Mouse (Mus musculus) kidney, postnatal 0 days (tissue): Measurements from ENCODE around the gene 1810010D01Rik. TPM values are rescaled to one million over a fixed set of nuclear protein-coding genes. Genes with fewer than 3 reads are reported as not detected.

Experiments used
- ATAC-seq: fragments of 200-750 bp; cut with Nextera tagmentation; replicated peaks from 2 replicates; pipeline ENCODE4 v1.8.0; 2017; ENCODE audit warnings: low read depth, moderate number of reproducible peaks, moderate TSS enrichment, moderate library complexity; ENCODE audit not compliant: low FRiP score
- DNase-seq: peaks from one replicate; pipeline ENCODE4 v3.0.0-alpha.2; 2016; ENCODE audit warnings: low spot score
- H3K27ac ChIP-seq: fragments of 300-500 bp; sonication (generic); 2 replicates; pipeline ENCODE4 v1.5.1; 2014; ENCODE audit warnings: mild to moderate bottlenecking
- H3K27me3 ChIP-seq: fragments of 300-500 bp; sonication (generic); 2 replicates; pipeline ENCODE4 v1.6.1; 2014; ENCODE audit warnings: low read length, mixed read lengths; ENCODE audit not compliant: insufficient read depth
- H3K36me3 ChIP-seq: fragments of 300-500 bp; sonication (generic); 2 replicates; pipeline ENCODE4 v1.6.1; 2014; ENCODE audit warnings: low read length, mixed read lengths; ENCODE audit not compliant: insufficient read depth
- H3K4me1 ChIP-seq: fragments of 300-500 bp; sonication (generic); replicated peaks from 2 replicates; pipeline ENCODE4 v1.6.1; 2014; ENCODE audit warnings: antibody characterized with exemption, low read length, mixed read lengths; ENCODE audit not compliant: insufficient read depth
- H3K4me2 ChIP-seq: fragments of 300-500 bp; sonication (generic); 2 replicates; pipeline ENCODE4 v1.6.1; 2014; ENCODE audit warnings: mild to moderate bottlenecking, low read length, moderate library complexity, mixed read lengths
- H3K4me3 ChIP-seq: fragments of 300-500 bp; sonication (generic); replicated peaks from 2 replicates; pipeline ENCODE4 v1.5.1; 2014; ENCODE audit warnings: low read depth, low read length
- H3K9ac ChIP-seq: fragments of 300-500 bp; sonication (generic); 2 replicates; pipeline ENCODE4 v1.6.1; 2014; ENCODE audit warnings: low read depth, low read length
- H3K9me3 ChIP-seq: fragments of 300-500 bp; sonication (generic); replicated peaks from 2 replicates; pipeline ENCODE4 v1.6.1; 2016; ENCODE audit warnings: low read length, inconsistent platforms, mixed read lengths
- CTCF ChIP-seq: IDR thresholded peaks from 2 replicates; pipeline ENCODE4 v1.5.1; 2016; ENCODE audit warnings: antibody characterized with exemption, low read depth, mild to moderate bottlenecking, moderate library complexity
- WGBS: fragments of 180-500 bp; shearing (Covaris S2); extraction: QIAGEN DNeasy Blood & Tissue Kit; methylation state at CpG from one replicate; pipeline ENCODE4 v1.1.7; 2014; 5-methylcytosine and 5-hydroxymethylcytosine counted together
- polyA plus RNA-seq: library from polyadenylated mRNA; unstranded; fragments of >200 nt; fragmentation: Nextera tagmentation; extraction: Ambion mirVana; gene quantifications from 2 replicates; pipeline ENCODE4 v1.2.1, GENCODE M21; 2015

The 1810010D01Rik gene
- polyA plus RNA-seq, 1 experiment from 2014 or later, result not detected

- Histone ChIP-seq H3K9ac (peak overlapping the region; percentile 61), H3K4me1 (peaks cover 19% of the 10 kb centered on the region), H3K27ac (peak overlapping the region; percentile 85), H3K27me3 (no peaks in the 10 kb centered on the region), H3K4me3 (no peak overlapping the region), H3K36me3 (no peaks in the 10 kb centered on the region), H3K4me2 (peak overlapping the region; percentile 25), H3K9me3 (no peaks in the 10 kb centered on the region)
- TF ChIP-seq CTCF, result no peak; the same call in 1 of the 2 replicates
- 3% methylated on average over 34 of the region's 34 CpGs for WGBS
- ATAC-seq (peak; percentile 73), DNase-seq (peak; percentile 89)
Observed at GRCm38 (mm10) chr7:145206056-145206610, 1.8 kb downstream of the 1810010D01Rik start.

GRCm38 (mm10) chr7:145205363-145205902 is 2.5 kb downstream of the 1810010D01Rik start:
- no peak overlapping the region for H3K4me3 ChIP-seq
- no peak overlapping the region for H3K4me2 ChIP-seq
- peak overlapping the region; percentile 85; the same call in 1 of the 2 replicates for H3K27ac ChIP-seq
- H3K4me1 ChIP-seq, result peaks cover 15% of the 10 kb centered on the region
- no peak for DNase-seq
- no peak for ATAC-seq
- H3K27me3 ChIP-seq, result no peaks in the 10 kb centered on the region
- H3K9me3 ChIP-seq, result no peaks in the 10 kb centered on the region
- no peak for TF ChIP-seq CTCF
- H3K36me3 ChIP-seq, result no peaks in the 10 kb centered on the region
- H3K9ac ChIP-seq, result peak overlapping the region; percentile 61; the same call in 1 of the 2 replicates
- WGBS, result 89% methylated on average over 4 of the region's 4 CpGs

DNA sequence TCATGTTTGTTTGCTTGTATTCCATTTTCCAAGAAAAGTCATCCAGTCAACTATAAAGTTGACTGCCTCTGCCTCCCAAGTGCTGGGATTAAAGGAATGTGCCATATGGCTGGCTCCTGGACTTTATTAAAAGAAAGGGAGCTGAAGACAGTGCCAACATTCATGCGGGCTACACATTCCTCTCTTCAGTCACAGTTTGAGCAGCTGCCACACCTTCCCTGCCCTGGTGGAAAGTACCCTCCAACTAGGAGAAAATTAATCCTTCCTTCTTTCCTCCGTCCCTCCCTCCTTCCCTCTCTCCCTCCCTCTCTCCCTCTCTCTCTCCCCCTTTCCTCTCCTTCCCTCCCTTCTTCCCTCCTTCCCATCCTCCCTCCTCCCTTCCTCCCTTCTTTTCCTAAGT is 8.2 kb downstream of the 1810010D01Rik start:
- DNase-seq (no peak), ATAC-seq (no peak)
- Histone ChIP-seq H3K9me3 (no peaks in the 10 kb centered on the region), H3K4me3 (no peak overlapping the region), H3K4me1 (peaks cover 8% of the 10 kb centered on the region; the same call in 1 of the 2 replicates), H3K27ac (no peak overlapping the region), H3K4me2 (no peak overlapping the region), H3K27me3 (no peaks in the 10 kb centered on the region), H3K9ac (no peak overlapping the region), H3K36me3 (no peaks in the 10 kb centered on the region)
- 55% methylated on average over 2 of the region's 2 CpGs for WGBS
- no peak for TF ChIP-seq CTCF

DNA sequence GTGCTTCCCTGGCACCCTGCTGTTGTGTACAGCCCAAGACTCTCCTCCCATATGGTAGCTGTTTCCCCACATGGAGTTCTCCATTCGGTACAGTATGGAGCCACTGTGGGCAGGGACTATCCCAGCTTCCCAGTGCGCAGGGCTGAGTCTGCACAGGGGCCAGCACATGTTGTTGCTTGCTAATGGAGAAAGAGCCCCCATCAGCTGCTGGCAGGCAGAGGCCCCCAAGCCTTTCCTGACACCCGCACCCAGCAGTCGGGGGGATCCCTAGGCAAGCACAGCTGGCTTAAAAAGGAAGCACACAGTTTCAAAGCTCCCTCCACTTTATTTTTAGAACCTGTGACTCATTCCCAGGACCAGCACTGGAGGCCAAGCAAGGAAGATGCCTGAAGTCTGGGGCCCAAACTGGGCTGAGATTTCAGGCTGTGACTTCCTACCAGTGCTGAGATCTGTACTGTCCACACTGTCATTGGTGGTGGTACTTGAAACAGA is 9.7 kb downstream of the 1810010D01Rik start:
- no peaks in the 10 kb centered on the region for H3K9me3 ChIP-seq
- H3K4me1 ChIP-seq, result peaks cover 18% of the 10 kb centered on the region
- H3K4me3 ChIP-seq, result no peak overlapping the region
- 51% methylated on average over 4 of the region's 4 CpGs for WGBS
- no peak; the same call in 1 of the 2 replicates for ATAC-seq
- no peak overlapping the region for H3K9ac ChIP-seq
- H3K27ac ChIP-seq, result peak overlapping the region; percentile 36; the same call in 1 of the 2 replicates
- no peaks in the 10 kb centered on the region for H3K27me3 ChIP-seq
- TF ChIP-seq CTCF, result no peak
- no peaks in the 10 kb centered on the region for H3K36me3 ChIP-seq
- H3K4me2 ChIP-seq, result no peak overlapping the region
- peak; percentile 50 for DNase-seq

- Histone ChIP-seq H3K9me3 (no peaks in the 10 kb centered on the region), H3K27me3 (no peaks in the 10 kb centered on the region), H3K4me2 (no peak overlapping the region), H3K9ac (no peak overlapping the region), H3K27ac (peak overlapping the region; percentile 36; the same call in 1 of the 2 replicates), H3K4me3 (no peak overlapping the region), H3K36me3 (no peaks in the 10 kb centered on the region), H3K4me1 (peaks cover 18% of the 10 kb centered on the region)
- no peak for DNase-seq
- 67% methylated on average over 3 of the region's 3 CpGs for WGBS
- TF ChIP-seq CTCF, result no peak
- no peak for ATAC-seq
Observed at GRCm38 (mm10) chr7:145197711-145198110, 10.2 kb downstream of the 1810010D01Rik start.

DNA sequence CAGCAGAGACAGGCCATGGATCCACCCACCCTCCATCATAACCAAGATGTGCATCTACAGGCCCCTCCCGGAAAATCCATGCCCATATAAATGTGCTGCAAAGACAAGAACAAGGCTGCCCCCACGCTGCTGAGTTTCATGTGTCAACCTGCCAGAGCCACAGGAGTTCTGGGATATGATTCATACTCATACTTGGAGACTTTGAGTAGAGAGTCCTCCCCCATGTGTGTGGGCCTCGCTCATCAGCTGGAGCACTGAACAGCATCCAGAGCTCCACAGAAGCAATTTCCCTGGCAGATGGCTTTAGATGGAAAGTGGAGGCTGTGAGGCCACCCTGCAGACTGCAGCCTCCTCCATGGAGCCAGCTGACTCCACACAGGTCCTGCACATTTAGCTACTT is 10.9 kb downstream of the 1810010D01Rik start:
- Histone ChIP-seq H3K4me1 (peaks cover 18% of the 10 kb centered on the region), H3K9ac (no peak overlapping the region), H3K27me3 (no peaks in the 10 kb centered on the region), H3K4me3 (no peak overlapping the region), H3K27ac (no peak overlapping the region), H3K4me2 (no peak overlapping the region), H3K9me3 (no peaks in the 10 kb centered on the region), H3K36me3 (no peaks in the 10 kb centered on the region)
- WGBS, result 70% methylated on average over 3 of the region's 3 CpGs
- ATAC-seq (no peak), DNase-seq (no peak)
- TF ChIP-seq CTCF, result no peak
